Mouse (Mus musculus) lung, embryonic 16.5 days (tissue): ENCODE measurements around the gene Sntb2. TPM values are rescaled to one million over a fixed set of nuclear protein-coding genes. Genes with fewer than 3 reads are reported as not detected.
A peak's percentile ranks its signal among the peaks of the same experiment; 100 is the strongest.
"Not testable (repeated sequence)": the region's sequence is repeated elsewhere in the genome, so short reads cannot be mapped to it uniquely, and the experiment has no call there.

Experiments used
- ATAC-seq: fragments of 200-750 bp; cut with Nextera tagmentation; 2 replicates; pipeline ENCODE4 v1.8.0; 2017; ENCODE audit warnings: low read depth, mild to moderate bottlenecking, moderate library complexity
- H3K27ac ChIP-seq: fragments of 300-500 bp; sonication (generic); 2 replicates; pipeline ENCODE4 v1.5.1; 2014; ENCODE audit warnings: mild to moderate bottlenecking, control low read depth, low read length
- H3K27me3 ChIP-seq: fragments of 300-500 bp; sonication (generic); 2 replicates; pipeline ENCODE4 v1.6.1; 2014; ENCODE audit warnings: low read depth, low read length, mixed read lengths; ENCODE audit not compliant: control insufficient read depth, insufficient read depth
- H3K36me3 ChIP-seq: fragments of 300-500 bp; sonication (generic); 2 replicates; pipeline ENCODE4 v1.6.1; 2014; ENCODE audit warnings: low read length; ENCODE audit not compliant: control insufficient read depth, insufficient read depth
- H3K4me1 ChIP-seq: fragments of 300-500 bp; sonication (generic); replicated peaks from 2 replicates; pipeline ENCODE4 v1.6.1; 2014; ENCODE audit warnings: low read length, mixed read lengths; ENCODE audit not compliant: control insufficient read depth, insufficient read depth
- H3K4me2 ChIP-seq: fragments of 300-500 bp; sonication (generic); 2 replicates; pipeline ENCODE4 v1.6.1; 2014; ENCODE audit warnings: low read depth, low read length, control low read depth
- H3K4me3 ChIP-seq: fragments of 300-500 bp; sonication (generic); 2 replicates; pipeline ENCODE4 v1.5.1; 2014; ENCODE audit warnings: mild to moderate bottlenecking, low read length, control low read depth
- H3K9ac ChIP-seq: fragments of 300-500 bp; sonication (generic); 2 replicates; pipeline ENCODE4 v1.6.1; 2014; ENCODE audit warnings: low read length, control low read depth
- H3K9me3 ChIP-seq: fragments of 300-500 bp; sonication (generic); 2 replicates; pipeline ENCODE4 v1.6.1; 2016; ENCODE audit warnings: low read length; ENCODE audit not compliant: control insufficient read depth
- WGBS: fragments of 180-500 bp; shearing (Covaris S2); extraction: QIAGEN DNeasy Blood & Tissue Kit; methylation state at CpG from one replicate; pipeline ENCODE4 v1.1.7; 2014; 5-methylcytosine and 5-hydroxymethylcytosine counted together
- polyA plus RNA-seq: library from polyadenylated mRNA; unstranded; fragments of >200 nt; fragmentation: Nextera tagmentation; extraction: Ambion mirVana; gene quantifications from 2 replicates; pipeline ENCODE4 v1.2.1, GENCODE M21; 2015

Sntb2 gene
- polyA plus RNA-seq, 1 experiment from 2014 or later, result 15.7 TPM

GRCm38 (mm10) chr8:106958212-106958611, 22.7 kb downstream of the Sntb2 start:
- ATAC-seq, result no peak
- no peak overlapping the region for H3K4me3 ChIP-seq
- H3K4me2 ChIP-seq, result no peak overlapping the region
- H3K27ac ChIP-seq, result no peak overlapping the region
- no peaks in the 10 kb centered on the region for H3K27me3 ChIP-seq
- H3K9ac ChIP-seq, result no peak overlapping the region
- H3K4me1 ChIP-seq, result peaks cover 4% of the 10 kb centered on the region; the same call in 1 of the 2 replicates
- WGBS, result 77% methylated on average over 3 of the region's 3 CpGs
- H3K36me3 ChIP-seq, result no peaks in the 10 kb centered on the region
- H3K9me3 ChIP-seq, result no peaks in the 10 kb centered on the region

GRCm38 (mm10) chr8:106959626-106960025, 24.1 kb downstream of the Sntb2 start:
- no peak overlapping the region for H3K4me3 ChIP-seq
- H3K4me1 ChIP-seq, result no peaks in the 10 kb centered on the region
- H3K9ac ChIP-seq, result no peak overlapping the region
- H3K27me3 ChIP-seq, result no peaks in the 10 kb centered on the region
- H3K4me2 ChIP-seq, result no peak overlapping the region
- WGBS, result 86% methylated on average over 2 of the region's 2 CpGs
- H3K27ac ChIP-seq, result no peak overlapping the region
- H3K9me3 ChIP-seq, result no peaks in the 10 kb centered on the region
- no peak for ATAC-seq
- H3K36me3 ChIP-seq, result no peaks in the 10 kb centered on the region

GRCm38 (mm10) chr8:106962322-106962721, 26.8 kb downstream of the Sntb2 start:
- Histone ChIP-seq H3K9me3 (no peaks in the 10 kb centered on the region), H3K36me3 (no peaks in the 10 kb centered on the region), H3K27me3 (no peaks in the 10 kb centered on the region), H3K4me2 (no peak overlapping the region), H3K4me1 (no peaks in the 10 kb centered on the region), H3K9ac (no peak overlapping the region), H3K4me3 (no peak overlapping the region), H3K27ac (no peak overlapping the region)
- 64% methylated on average over 3 of the region's 3 CpGs for WGBS
- no peak for ATAC-seq

- Histone ChIP-seq H3K9me3 (no peaks in the 10 kb centered on the region), H3K4me3 (no peak overlapping the region), H3K9ac (no peak overlapping the region), H3K27ac (no peak overlapping the region), H3K4me2 (no peak overlapping the region), H3K27me3 (no peaks in the 10 kb centered on the region), H3K36me3 (no peaks in the 10 kb centered on the region), H3K4me1 (no peaks in the 10 kb centered on the region)
- no peak for ATAC-seq
- 64% methylated on average over 6 of the region's 6 CpGs for WGBS
Measured at GRCm38 (mm10) chr8:106963365-106963764, 27.8 kb downstream of the Sntb2 start.

GRCm38 (mm10) chr8:106964573-106964972, 29.0 kb downstream of the Sntb2 start:
- Histone ChIP-seq H3K9ac (no peak overlapping the region), H3K27me3 (no peaks in the 10 kb centered on the region), H3K4me1 (no peaks in the 10 kb centered on the region; the same call in 1 of the 2 replicates), H3K4me3 (no peak overlapping the region), H3K4me2 (no peak overlapping the region), H3K9me3 (no peaks in the 10 kb centered on the region), H3K36me3 (no peaks in the 10 kb centered on the region), H3K27ac (no peak overlapping the region)
- no peak for ATAC-seq
- WGBS, result 57% methylated on average over 4 of the region's 4 CpGs

GRCm38 (mm10) chr8:106969964-106970363, 34.4 kb downstream of the Sntb2 start:
- no peak overlapping the region for H3K4me2 ChIP-seq
- no peak overlapping the region for H3K9ac ChIP-seq
- no peaks in the 10 kb centered on the region for H3K36me3 ChIP-seq
- H3K9me3 ChIP-seq, result no peaks in the 10 kb centered on the region
- ATAC-seq, result peak; percentile 47; the same call in 1 of the 2 replicates
- H3K4me3 ChIP-seq, result no peak overlapping the region
- H3K27ac ChIP-seq, result no peak overlapping the region
- peaks cover 9% of the 10 kb centered on the region for H3K4me1 ChIP-seq
- 52% methylated on average over 3 of the region's 3 CpGs for WGBS
- no peaks in the 10 kb centered on the region for H3K27me3 ChIP-seq

DNA sequence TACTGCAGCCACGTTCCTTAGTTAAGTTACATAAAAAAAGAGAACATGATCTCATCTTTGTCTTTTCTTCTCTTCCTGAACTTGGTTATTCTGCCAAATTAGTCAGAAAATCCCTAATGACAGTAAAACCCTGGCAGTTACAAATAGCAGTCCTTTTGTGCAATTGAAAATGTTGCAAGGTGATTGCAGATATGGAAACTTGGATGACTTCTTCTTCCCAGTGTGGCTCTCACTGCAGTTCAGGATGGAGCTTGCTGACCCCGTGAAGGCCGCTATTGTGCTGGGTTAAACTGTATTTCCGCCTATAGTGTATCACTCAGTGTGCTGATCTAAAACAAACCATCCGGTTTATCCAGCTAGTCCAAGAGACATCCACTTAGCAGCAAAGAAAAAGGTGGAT, 36.4 kb downstream of the Sntb2 start:
- no peaks in the 10 kb centered on the region for H3K9me3 ChIP-seq
- H3K9ac ChIP-seq, result no peak overlapping the region
- no peaks in the 10 kb centered on the region for H3K27me3 ChIP-seq
- H3K27ac ChIP-seq, result 0 out of 2 replicates have a peak overlapping the region, but pooled peaks have one; percentile 5
- H3K4me3 ChIP-seq, result no peak overlapping the region
- peak; percentile 71; the same call in 1 of the 2 replicates for ATAC-seq
- H3K4me1 ChIP-seq, result peaks cover 9% of the 10 kb centered on the region
- H3K4me2 ChIP-seq, result no peak overlapping the region
- WGBS, result 42% methylated on average over 5 of the region's 5 CpGs
- no peaks in the 10 kb centered on the region for H3K36me3 ChIP-seq

DNA sequence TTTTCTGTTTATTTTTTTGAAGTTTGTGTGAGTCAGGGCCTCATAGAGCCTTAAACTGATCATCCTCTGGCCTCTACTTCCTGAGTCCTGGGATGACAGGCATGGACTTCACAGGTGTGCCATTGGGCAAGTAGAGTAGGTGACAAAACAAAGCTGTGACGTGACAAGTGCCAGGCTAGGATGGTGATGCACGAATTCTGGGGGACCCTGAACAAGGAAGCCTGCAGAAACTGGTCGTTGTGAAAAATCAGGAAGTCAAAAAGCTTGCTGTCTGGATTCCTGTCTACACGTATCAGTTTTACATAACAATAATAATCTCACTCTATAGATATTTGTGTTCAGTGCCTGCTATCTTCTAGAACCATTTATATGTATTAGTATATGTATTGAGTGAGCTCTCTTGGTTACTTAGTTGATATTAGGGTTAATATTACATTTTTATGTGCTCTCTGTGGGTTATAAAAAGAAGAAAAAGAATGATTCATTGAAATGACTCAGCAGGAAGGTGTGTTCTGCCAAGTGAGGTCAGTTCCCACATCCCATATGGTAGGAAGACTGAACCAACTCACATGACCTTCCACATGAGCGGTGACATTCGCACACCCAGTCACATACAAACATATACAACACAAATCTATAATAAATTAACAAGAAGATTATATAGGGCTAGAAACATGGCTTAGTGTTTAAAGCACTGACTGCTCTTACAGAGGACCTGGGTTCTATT, 37.2 kb downstream of the Sntb2 start:
- no peak overlapping the region for H3K4me3 ChIP-seq
- no peaks in the 10 kb centered on the region for H3K27me3 ChIP-seq
- H3K27ac ChIP-seq, result no peak overlapping the region
- H3K9ac ChIP-seq, result no peak overlapping the region
- no peaks in the 10 kb centered on the region for H3K36me3 ChIP-seq
- no peak overlapping the region for H3K4me2 ChIP-seq
- ATAC-seq, result no peak
- peaks cover 9% of the 10 kb centered on the region for H3K4me1 ChIP-seq
- 61% methylated on average over 6 of the region's 6 CpGs for WGBS
- H3K9me3 ChIP-seq, result no peaks in the 10 kb centered on the region

DNA sequence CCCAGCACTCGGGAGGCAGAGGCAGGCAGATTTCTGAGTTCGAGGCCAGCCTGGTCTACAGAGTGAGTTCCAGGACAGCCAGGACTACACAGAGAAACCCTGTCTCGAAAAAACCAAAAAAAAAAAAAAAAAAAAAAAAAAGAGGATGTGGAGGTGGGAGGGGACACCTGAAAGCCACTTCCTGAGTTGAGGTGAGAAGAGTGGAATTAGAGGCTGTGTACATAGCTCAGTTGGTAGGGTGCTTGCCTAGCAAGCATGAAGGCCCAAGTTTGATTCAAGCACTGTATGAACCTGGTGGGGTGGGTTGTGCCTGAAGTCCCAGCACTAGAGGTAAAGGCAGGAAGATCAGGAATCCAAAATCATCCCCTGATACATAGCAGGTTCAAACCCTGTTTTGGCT, 38.0 kb downstream of the Sntb2 start:
- H3K27ac ChIP-seq, H3K36me3 ChIP-seq, H3K4me2 ChIP-seq, H3K9me3 ChIP-seq, ATAC-seq, H3K9ac ChIP-seq, H3K27me3 ChIP-seq, H3K4me3 ChIP-seq: not testable (repeated sequence)
- WGBS, result 96% methylated on average over 2 of the region's 3 CpGs
- peaks cover 11% of the 10 kb centered on the region for H3K4me1 ChIP-seq
